Mouse (Mus musculus) left cerebral cortex, postnatal 25 days (tissue): ENCODE measurements around the gene Fgd2. TPM values are rescaled to one million over a fixed set of nuclear protein-coding genes. Genes with fewer than 3 reads are reported as not detected.
A peak's percentile ranks its signal among the peaks of the same experiment; 100 is the strongest.
"Not testable (repeated sequence)": the region's sequence is repeated elsewhere in the genome, so short reads cannot be mapped to it uniquely, and the experiment has no call there.

ENCODE experiments used
- DNase-seq, 2 experiments: peaks; one replicate each; pipeline ENCODE4 v3.0.0; 2022; ENCODE audit warnings: low spot score in 2 of 2, mixed read lengths in 1 of 2
- intact Hi-C: fragments of 180-260 bp; cut with DNase I; formaldehyde crosslinking; loops from one replicate; pipeline ENCODE4 v1.15.1; 2025
- total RNA-seq, 2 experiments: library from RNA; stranded (reverse); gene quantifications; 2 replicates each; pipeline ENCODE4 v1.2.3; 2021

Gene Fgd2
- 1 to 10 TPM; 5.2 to 6.8 TPM for total RNA-seq

GRCm38 (mm10) chr17:29360761-29361221, at the start of gene Fgd2:
Gene Fgd2, plus strand, starts transcription at chr17:29360914.
- intact Hi-C loops: no loop called here
- DNase-seq: no peak

GRCm38 (mm10) chr17:29311602-29312001, 49.1 kb upstream of the Fgd2 start:
- DNase-seq: peak; percentile 39 to 69
- intact Hi-C loops: no loop called here

DNA sequence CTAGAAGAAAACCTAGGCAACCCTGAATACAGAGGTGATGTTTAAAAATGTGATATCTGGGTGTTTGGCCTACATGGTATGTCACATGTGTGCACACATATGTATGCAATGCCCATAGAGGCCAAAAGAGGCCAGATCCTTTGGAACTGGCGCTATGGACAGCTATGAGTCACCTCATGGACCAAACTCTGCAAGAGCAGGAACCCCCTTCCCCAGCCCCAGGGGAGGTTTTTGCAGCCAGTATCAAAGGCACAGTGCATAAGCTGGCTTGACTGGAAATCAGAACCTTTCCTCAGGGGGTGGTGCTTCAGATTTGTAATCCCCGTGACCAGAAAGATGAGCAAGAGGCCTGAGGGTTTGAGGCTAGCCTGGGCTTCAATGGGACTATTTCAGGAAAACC, 48.6 kb upstream of the Fgd2 start:
- intact Hi-C loops: no loop called here

GRCm38 (mm10) chr17:29313300-29313699, 47.4 kb upstream of the Fgd2 start:
- no peak for DNase-seq
- intact Hi-C loops: no loop called here

More for the DNA sequence above, 48.6 kb upstream of the Fgd2 start:
- DNase-seq: no peak

DNA sequence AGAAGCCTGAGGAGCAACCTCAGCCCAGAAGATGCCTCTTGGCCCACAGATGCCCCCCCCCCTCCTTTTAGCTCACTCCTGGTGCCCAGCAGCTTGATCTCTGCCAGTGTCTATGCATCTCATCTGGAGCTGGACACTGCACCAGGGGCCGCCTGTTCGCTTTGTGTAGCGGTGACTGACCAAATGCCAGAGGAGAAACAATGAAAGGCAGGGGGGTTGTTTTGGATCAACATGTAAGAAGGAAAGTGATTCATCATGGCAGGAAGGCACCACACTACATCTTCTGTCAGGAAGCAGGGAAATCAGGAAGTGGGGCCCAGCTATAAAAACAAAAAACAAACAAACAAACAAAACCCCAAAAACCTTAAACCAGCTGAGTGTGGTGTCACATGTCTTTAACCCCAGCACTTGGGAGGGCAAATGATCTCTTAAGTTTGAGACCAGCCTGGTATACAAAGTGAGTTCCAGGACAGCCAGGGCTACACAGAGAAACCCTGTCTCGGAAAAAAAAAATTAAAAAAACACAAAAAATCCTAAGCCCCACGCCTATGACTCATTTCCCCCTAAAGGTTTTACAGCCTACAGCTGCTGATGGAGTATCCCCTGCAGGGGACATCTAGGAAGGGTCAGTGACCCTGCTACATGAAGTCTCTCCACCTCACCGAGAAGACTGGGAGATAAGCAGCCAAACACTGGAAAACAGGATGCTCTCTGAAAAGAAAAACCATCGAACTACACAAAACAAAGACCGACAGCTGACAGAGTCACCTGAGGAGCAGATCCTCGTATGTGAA, 44.8 kb upstream of the Fgd2 start:
- DNase-seq: no peak
- intact Hi-C loops: no loop called here

DNA sequence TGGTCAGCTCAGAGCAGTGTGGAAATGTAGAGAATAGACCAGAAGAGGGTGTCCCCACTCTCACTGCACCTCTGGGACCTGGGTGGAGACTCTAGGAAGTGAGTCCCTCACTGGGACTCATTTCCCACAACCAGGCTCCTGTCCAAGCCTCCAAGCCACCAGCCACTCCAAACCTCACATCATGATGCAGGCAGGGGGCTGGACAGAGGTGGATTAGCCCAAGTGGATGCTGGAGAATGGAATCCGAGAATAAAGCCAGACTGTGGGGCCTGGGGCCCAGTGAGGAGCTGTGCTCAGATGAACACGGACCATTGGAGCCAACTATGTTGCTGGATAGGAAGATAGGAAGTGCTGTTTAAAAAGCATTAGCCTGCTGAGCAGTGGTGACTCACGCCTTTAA, 43.8 kb upstream of the Fgd2 start:
- DNase-seq: no peak
- intact Hi-C loops: no loop called here

DNA sequence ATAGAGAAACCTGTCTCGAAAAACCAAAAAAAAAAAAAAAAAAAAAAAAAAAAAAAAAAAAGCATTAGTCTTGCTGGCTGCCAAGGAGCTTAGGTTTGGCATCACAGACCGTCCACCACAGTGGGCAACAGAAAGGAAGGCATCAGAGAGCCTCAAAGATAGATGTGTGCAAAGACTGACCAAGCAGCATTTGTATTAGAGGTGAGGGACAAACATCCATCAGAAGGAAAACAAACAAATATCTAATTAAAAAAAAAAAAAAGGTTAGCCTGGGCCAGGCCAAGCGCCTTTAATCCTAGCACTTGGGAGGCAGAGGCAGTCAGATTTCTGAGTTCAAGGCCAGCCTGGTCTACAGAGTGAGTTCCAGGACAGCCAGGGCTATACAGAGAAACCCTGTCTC, 43.3 kb upstream of the Fgd2 start, which contains the start of gene Pi16:
Gene Pi16 (plus strand): TSS at position 301 of the 400 bp plus-strand sequence.
- intact Hi-C loops, DNase-seq: not testable (repeated sequence)

- intact Hi-C loops: no loop called here
- DNase-seq: no peak
Observed at GRCm38 (mm10) chr17:29318731-29319250, 41.9 kb upstream of the Fgd2 start.

DNA sequence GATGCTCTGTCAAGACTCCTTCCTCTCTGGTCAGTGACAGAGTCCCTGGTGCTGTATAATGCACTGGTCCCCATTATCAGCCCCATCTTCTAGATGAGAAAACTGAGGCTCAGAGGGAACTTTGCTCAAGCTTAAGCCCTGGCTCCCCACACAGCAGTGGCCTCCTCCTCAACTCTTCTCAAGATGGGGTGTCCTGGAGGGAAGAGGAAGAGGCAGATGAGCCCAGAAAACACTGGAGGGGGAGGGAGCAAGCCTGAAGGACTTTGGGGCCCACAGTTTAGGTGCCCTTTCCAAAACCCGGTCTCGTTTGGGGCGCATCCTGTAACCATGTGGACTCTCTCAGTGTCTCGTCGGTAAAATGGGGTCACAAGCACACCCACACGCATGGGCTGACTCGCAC, 41.2 kb upstream of the Fgd2 start:
- DNase-seq: no peak
- intact Hi-C loops: no loop called here

DNA sequence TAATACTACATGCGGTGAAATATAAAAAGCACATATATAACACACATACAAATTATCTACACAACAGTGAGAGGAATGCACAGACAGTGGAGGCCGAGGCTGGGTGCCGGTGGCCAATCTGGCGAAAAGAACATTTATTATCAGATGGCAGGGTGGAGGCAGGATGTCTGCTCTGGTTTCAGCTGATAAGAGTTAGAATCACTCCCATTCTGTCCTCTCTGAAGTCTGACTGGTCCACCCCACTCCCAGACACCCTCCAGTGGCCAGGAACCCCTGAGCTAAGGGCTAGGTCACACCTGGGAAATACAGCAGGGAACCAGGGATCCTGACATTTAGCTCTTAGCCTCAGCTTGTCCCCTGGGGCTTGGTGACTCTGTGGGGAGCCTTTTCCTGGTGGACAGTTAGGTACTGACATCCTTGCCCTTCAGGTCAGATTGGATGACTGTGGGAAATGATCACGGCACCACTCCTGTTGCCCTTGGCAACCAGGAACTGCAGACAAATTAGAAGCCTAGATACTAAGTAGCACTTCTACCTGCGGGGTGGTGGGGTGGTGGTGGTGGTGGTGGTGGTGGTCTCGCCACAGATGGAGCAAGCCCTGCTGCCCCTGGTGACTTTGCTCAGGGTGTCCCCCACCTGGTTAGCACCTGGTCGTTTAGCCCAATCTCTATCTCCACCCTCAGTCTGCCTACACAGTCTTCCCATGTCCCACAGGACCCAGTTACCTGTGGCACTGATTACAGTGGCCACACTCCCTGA, 40.7 kb upstream of the Fgd2 start:
- no peak for DNase-seq
- intact Hi-C loops: no loop called here

- intact Hi-C loops: no loop called here
- DNase-seq: no peak
Observed at GRCm38 (mm10) chr17:29321765-29322602, 38.7 kb upstream of the Fgd2 start.

- intact Hi-C loops: no loop called here
Observed at GRCm38 (mm10) chr17:29322603-29322962, 38.1 kb upstream of the Fgd2 start.

GRCm38 (mm10) chr17:29323625-29324024, 37.1 kb upstream of the Fgd2 start:
- intact Hi-C loops: no loop called here

More at GRCm38 (mm10) chr17:29322603-29322962, 38.1 kb upstream of the Fgd2 start:
- DNase-seq: no peak

DNA sequence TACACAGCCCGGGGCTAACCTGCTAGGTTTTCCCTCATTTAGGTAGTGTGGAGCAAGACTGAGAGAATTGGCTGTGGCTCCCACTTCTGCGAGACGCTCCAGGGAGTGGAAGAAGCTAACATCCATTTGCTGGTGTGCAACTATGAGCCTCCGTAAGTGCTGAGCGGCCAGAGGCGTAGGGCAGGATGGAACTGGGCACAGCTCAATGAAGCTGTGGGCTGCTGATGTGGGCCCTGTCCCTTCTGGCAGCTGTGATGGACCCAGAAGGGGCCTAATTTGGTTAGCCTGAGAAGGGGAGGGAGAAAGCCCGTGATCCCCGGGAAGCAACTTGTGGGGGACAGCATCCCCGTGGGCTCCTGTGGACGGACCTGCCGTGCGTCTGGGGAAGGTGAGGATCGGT, 34.9 kb upstream of the Fgd2 start:
- intact Hi-C loops: no loop called here
- no peak for DNase-seq

More at GRCm38 (mm10) chr17:29323625-29324024, 37.1 kb upstream of the Fgd2 start:
- DNase-seq: no peak

GRCm38 (mm10) chr17:29326531-29327529, 33.9 kb upstream of the Fgd2 start:
- intact Hi-C loops: no loop called here
- DNase-seq: no peak

DNA sequence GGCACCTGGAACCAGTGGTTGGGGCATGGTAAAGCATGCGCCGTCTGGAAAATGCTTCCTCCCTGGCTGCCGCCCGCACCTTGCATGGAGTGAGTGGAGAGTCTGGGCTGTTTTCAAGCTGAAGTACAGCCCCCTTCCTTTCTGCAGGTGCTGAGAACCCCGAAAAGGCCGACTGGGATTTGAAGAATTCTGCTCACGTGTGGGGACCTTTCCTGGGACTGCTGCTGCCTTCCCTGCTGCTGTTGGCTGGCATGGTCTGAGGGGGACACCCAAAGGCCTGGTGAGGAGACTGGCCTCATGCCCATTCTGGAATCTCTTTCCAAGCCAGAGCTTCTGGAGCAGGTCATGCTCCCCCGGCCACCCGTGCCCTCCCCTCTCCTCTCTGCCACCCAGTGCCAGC, 33.0 kb upstream of the Fgd2 start:
- DNase-seq: no peak
- intact Hi-C loops: no loop called here

- no peak for DNase-seq
- intact Hi-C loops: no loop called here
Observed at GRCm38 (mm10) chr17:29330221-29330620, 30.5 kb upstream of the Fgd2 start.

GRCm38 (mm10) chr17:29330671-29331410, 29.9 kb upstream of the Fgd2 start:
- intact Hi-C loops: no loop called here
- no peak for DNase-seq
